Mouse (Mus musculus): Measurements from ENCODE around the gene Sema6d. TPM values are rescaled to one million over a fixed set of nuclear protein-coding genes. Genes with fewer than 3 reads are reported as not detected.

The Sema6d gene
- polyA plus RNA-seq, 1 experiment: 59.6 TPM

- Histone ChIP-seq H3K4me1 (ENCODE audit: control insufficient read depth, insufficient read depth, low read length) (no peaks in the 10 kb centered on the region), H3K27me3 (ENCODE audit: control insufficient read depth, insufficient read depth, low read length) (no peaks in the 10 kb centered on the region), H3K4me3 (replicated peaks; ENCODE audit: insufficient read depth, low read depth, low read length) (peak overlapping the region; percentile 20), H3K27ac (ENCODE audit: insufficient read depth, low read length) (no peak overlapping the region)
- DNase-seq: no peak
- no peak for TF ChIP-seq CTCF (IDR thresholded peaks at IDR 0.05; ENCODE audit: borderline replicate concordance, insufficient read depth, low read depth, low read length)
- no peak for TF ChIP-seq POLR2A (IDR thresholded peaks at IDR 0.05; ENCODE audit: borderline replicate concordance, insufficient read depth, low read length)
- WGBS: 63% methylated on average over 5 of the region's 5 CpGs
Measured at GRCm38 (mm10) chr2:124609014-124609413, 519.2 kb downstream of the Sema6d start.

GRCm38 (mm10) chr2:124609711-124610585 lies 520.2 kb downstream of the Sema6d start:
- DNase-seq: peak; percentile 77 to 82
- Histone ChIP-seq H3K27me3 (ENCODE audit: control insufficient read depth, insufficient read depth, low read length) (no peaks in the 10 kb centered on the region), H3K4me3 (replicated peaks; ENCODE audit: insufficient read depth, low read depth, low read length) (peak overlapping the region; percentile 94), H3K27ac (ENCODE audit: insufficient read depth, low read length) (peak overlapping the region; percentile 96), H3K4me1 (ENCODE audit: control insufficient read depth, insufficient read depth, low read length) (peaks cover 3% of the 10 kb centered on the region; the same call in 1 of the 2 replicates)
- under 1% methylated on average over 78 of the region's 80 CpGs for WGBS
- TF ChIP-seq POLR2A (IDR thresholded peaks at IDR 0.05; ENCODE audit: borderline replicate concordance, insufficient read depth, low read length) (peak; percentile 17; the same call in 1 of the 2 replicates), CTCF (IDR thresholded peaks at IDR 0.05; ENCODE audit: borderline replicate concordance, insufficient read depth, low read depth, low read length) (no peak)

GRCm38 (mm10) chr2:124610586-124611105 lies 520.9 kb downstream of the Sema6d start:
- peak overlapping the region; percentile 94 for H3K4me3 ChIP-seq (replicated peaks; ENCODE audit: insufficient read depth, low read depth, low read length)
- peaks cover 9% of the 10 kb centered on the region for H3K4me1 ChIP-seq (ENCODE audit: control insufficient read depth, insufficient read depth, low read length)
- WGBS: under 1% methylated on average over 39 of the region's 39 CpGs
- H3K27ac ChIP-seq (ENCODE audit: insufficient read depth, low read length): peak overlapping the region; percentile 96
- no peak for DNase-seq
- no peaks in the 10 kb centered on the region for H3K27me3 ChIP-seq (ENCODE audit: control insufficient read depth, insufficient read depth, low read length)
- TF ChIP-seq CTCF (IDR thresholded peaks at IDR 0.05; ENCODE audit: borderline replicate concordance, insufficient read depth, low read depth, low read length): no peak
- 0 out of 2 replicates have a peak, but pooled peaks have one; percentile 15 for TF ChIP-seq POLR2A (IDR thresholded peaks at IDR 0.05; ENCODE audit: borderline replicate concordance, insufficient read depth, low read length)

- Histone ChIP-seq H3K27me3 (ENCODE audit: control insufficient read depth, insufficient read depth, low read length) (no peaks in the 10 kb centered on the region), H3K4me1 (ENCODE audit: control insufficient read depth, insufficient read depth, low read length) (peaks cover 13% of the 10 kb centered on the region), H3K4me3 (replicated peaks; ENCODE audit: insufficient read depth, low read depth, low read length) (peak overlapping the region; percentile 94), H3K27ac (ENCODE audit: insufficient read depth, low read length) (peak overlapping the region; percentile 96; the same call in 1 of the 2 replicates)
- 5% methylated on average over 13 of the region's 13 CpGs for WGBS
- DNase-seq: no peak
- no peak for TF ChIP-seq CTCF (IDR thresholded peaks at IDR 0.05; ENCODE audit: borderline replicate concordance, insufficient read depth, low read depth, low read length)
- no peak for TF ChIP-seq POLR2A (IDR thresholded peaks at IDR 0.05; ENCODE audit: borderline replicate concordance, insufficient read depth, low read length)
Measured at GRCm38 (mm10) chr2:124611226-124611625, 521.5 kb downstream of the Sema6d start.

- H3K27ac ChIP-seq (ENCODE audit: insufficient read depth, low read length): peak overlapping the region; percentile 45
- DNase-seq: peak; percentile 61 to 72
- WGBS: 7% methylated on average over 6 of the region's 6 CpGs
Measured at GRCm38 (mm10) chr2:124612276-124612675, 522.5 kb downstream of the Sema6d start.

GRCm38 (mm10) chr2:124612727-124613510 lies 523.1 kb downstream of the Sema6d start:
- DNase-seq: no peak
- TF ChIP-seq CTCF (IDR thresholded peaks at IDR 0.05; ENCODE audit: borderline replicate concordance, insufficient read depth, low read depth, low read length) (no peak), POLR2A (IDR thresholded peaks at IDR 0.05; ENCODE audit: borderline replicate concordance, insufficient read depth, low read length) (no peak)
- H3K27me3 ChIP-seq (ENCODE audit: control insufficient read depth, insufficient read depth, low read length): no peaks in the 10 kb centered on the region
- H3K4me1 ChIP-seq (ENCODE audit: control insufficient read depth, insufficient read depth, low read length): peaks cover 24% of the 10 kb centered on the region
- 49% methylated on average over 10 of the region's 10 CpGs for WGBS
- H3K4me3 ChIP-seq (replicated peaks; ENCODE audit: insufficient read depth, low read depth, low read length): peak overlapping the region; percentile 67
- H3K27ac ChIP-seq (ENCODE audit: insufficient read depth, low read length): no peak overlapping the region

More at GRCm38 (mm10) chr2:124612276-124612675, 522.5 kb downstream of the Sema6d start:
- Histone ChIP-seq H3K27me3 (ENCODE audit: control insufficient read depth, insufficient read depth, low read length) (no peaks in the 10 kb centered on the region), H3K4me3 (replicated peaks; ENCODE audit: insufficient read depth, low read depth, low read length) (peak overlapping the region; percentile 67), H3K4me1 (ENCODE audit: control insufficient read depth, insufficient read depth, low read length) (peaks cover 21% of the 10 kb centered on the region)
- TF ChIP-seq CTCF (IDR thresholded peaks at IDR 0.05; ENCODE audit: borderline replicate concordance, insufficient read depth, low read depth, low read length) (no peak), POLR2A (IDR thresholded peaks at IDR 0.05; ENCODE audit: borderline replicate concordance, insufficient read depth, low read length) (no peak)

GRCm38 (mm10) chr2:124613671-124614210 lies 524.0 kb downstream of the Sema6d start:
- WGBS: 73% methylated on average over 3 of the region's 3 CpGs
- H3K4me3 ChIP-seq (replicated peaks; ENCODE audit: insufficient read depth, low read depth, low read length): no peak overlapping the region
- H3K27me3 ChIP-seq (ENCODE audit: control insufficient read depth, insufficient read depth, low read length): no peaks in the 10 kb centered on the region
- no peak for DNase-seq
- TF ChIP-seq POLR2A (IDR thresholded peaks at IDR 0.05; ENCODE audit: borderline replicate concordance, insufficient read depth, low read length) (no peak), CTCF (IDR thresholded peaks at IDR 0.05; ENCODE audit: borderline replicate concordance, insufficient read depth, low read depth, low read length) (no peak)
- no peak overlapping the region for H3K27ac ChIP-seq (ENCODE audit: insufficient read depth, low read length)
- peaks cover 28% of the 10 kb centered on the region for H3K4me1 ChIP-seq (ENCODE audit: control insufficient read depth, insufficient read depth, low read length)
